Mouse (Mus musculus) CH12.LX (cell line): ENCODE data around the gene Pcbp2.
A peak's percentile ranks its signal among the peaks of the same experiment; 100 is the strongest.

Experiments
- CTCF ChIP-seq, 2 experiments: IDR thresholded peaks in 1 of 2; conservative IDR thresholded peaks in 1 of 2; 2 replicates each; pipeline ENCODE4 v1.5.1; 2011 to 2012; ENCODE audit warnings: low read depth in 2 of 2, low read length in 2 of 2, improper control_type of control experiment in 1 of 2, inconsistent platforms in 1 of 2, mild to moderate bottlenecking in 1 of 2, moderate library complexity in 1 of 2
- EP300 ChIP-seq: IDR thresholded peaks from 2 replicates; pipeline ENCODE4 v1.6.1; 2011; ENCODE audit warnings: low read length, improper control_type of control experiment
- IRF4 ChIP-seq: IDR thresholded peaks from 2 replicates; pipeline ENCODE4 v1.6.1; 2014; ENCODE audit warnings: low read depth, mild to moderate bottlenecking, inconsistent platforms, low read length, improper control_type of control experiment
- KAT2A ChIP-seq: IDR thresholded peaks from 2 replicates; pipeline ENCODE4 v1.6.1; 2012; ENCODE audit warnings: low read length, improper control_type of control experiment, inconsistent platforms; ENCODE audit not compliant: insufficient replicate concordance
- MAFK ChIP-seq: IDR thresholded peaks from 2 replicates; pipeline ENCODE4 v1.6.1; 2011; ENCODE audit warnings: low read length, improper control_type of control experiment; ENCODE audit not compliant: insufficient replicate concordance
- RCOR1 ChIP-seq: conservative IDR thresholded peaks from 2 replicates; pipeline ENCODE4 v1.6.1; 2012; ENCODE audit warnings: low read depth, mild to moderate bottlenecking, inconsistent platforms, low read length, improper control_type of control experiment

GRCm38 (mm10) chr15:102421437-102421836 lies 48.9 kb upstream of the Pcbp2 start:
- peak; percentile 35 to 87; a peak in 3 of 4 replicates for TF ChIP-seq CTCF (conservative IDR thresholded peaks at IDR 0.05 in 1 of 2, IDR thresholded peaks at IDR 0.05 in 1 of 2; ENCODE audit: low read depth in 2 of 2, low read length in 2 of 2)
- TF ChIP-seq MAFK = no peak
- no peak for TF ChIP-seq RCOR1
- no peak for TF ChIP-seq IRF4
- no peak for TF ChIP-seq KAT2A
- TF ChIP-seq EP300 = no peak
